Mouse (Mus musculus) bone marrow, adult 2 months (tissue): Measurements from ENCODE around the gene Mycbpap. TPM values are rescaled to one million over a fixed set of nuclear protein-coding genes. Genes with fewer than 3 reads are reported as not detected.
A peak's percentile ranks its signal among the peaks of the same experiment; 100 is the strongest.

Experiments
- H3K27ac ChIP-seq: fragments of 200-500 bp; 2 replicates; pipeline ENCODE4 v1.5.1; 2012; ENCODE audit warnings: low read depth, mild to moderate bottlenecking, control low read depth, inconsistent platforms, low read length; ENCODE audit not compliant: control insufficient read depth, poor library complexity, insufficient read depth
- H3K4me1 ChIP-seq: fragments of 200-500 bp; 2 replicates; pipeline ENCODE4 v1.6.1; 2011; ENCODE audit warnings: low read length; ENCODE audit not compliant: control insufficient read depth, insufficient read depth
- H3K4me3 ChIP-seq: fragments of 200-500 bp; replicated peaks from 2 replicates; pipeline ENCODE3; 2011; ENCODE audit warnings: mild to moderate bottlenecking, low read depth, low read length, control low read depth; ENCODE audit not compliant: control insufficient read depth
- CTCF ChIP-seq: fragments of 200-500 bp; IDR thresholded peaks from 2 replicates; pipeline ENCODE4 v1.5.1; 2011; ENCODE audit warnings: low read length, control low read depth; ENCODE audit not compliant: control insufficient read depth, insufficient read depth
- POLR2A ChIP-seq: fragments of 200-500 bp; IDR thresholded peaks from 2 replicates; pipeline ENCODE4 v1.6.1; 2011; ENCODE audit warnings: low read depth, mild to moderate bottlenecking, control low read depth, low read length, borderline replicate concordance; ENCODE audit not compliant: control insufficient read depth
- WGBS: fragments of 180-500 bp; shearing (Covaris S2); methylation state at CpG from one replicate; pipeline ENCODE4 v1.1.7; 2018; 5-methylcytosine and 5-hydroxymethylcytosine counted together
- polyA plus RNA-seq: library from polyadenylated mRNA; stranded (reverse); fragments of >200 nt; gene quantifications from 2 replicates; pipeline ENCODE4 v1.2.4, GENCODE M21; 2011; ENCODE audit warnings: low replicate concordance; ENCODE audit not compliant: missing spikeins, insufficient read depth, insufficient read length

The Mycbpap gene
- polyA plus RNA-seq, 1 experiment = not detected

- Histone ChIP-seq H3K27ac (no peak overlapping the region), H3K4me1 (0 out of 2 replicates have a peak, but pooled peaks cover under 1% of the 10 kb centered on the region), H3K4me3 (no peak overlapping the region)
- WGBS = 85% methylated on average over 11 of the region's 11 CpGs
- TF ChIP-seq CTCF (no peak), POLR2A (no peak)
Measured at GRCm38 (mm10) chr11:94461856-94462255, 59.7 kb downstream of the Mycbpap start.

GRCm38 (mm10) chr11:94457001-94457400 is 64.5 kb downstream of the Mycbpap start:
- Histone ChIP-seq H3K4me3 (no peak overlapping the region), H3K27ac (peak overlapping the region; percentile 58), H3K4me1 (0 out of 2 replicates have a peak, but pooled peaks cover 3% of the 10 kb centered on the region)
- TF ChIP-seq CTCF (no peak), POLR2A (no peak)
- WGBS = 91% methylated on average over 15 of the region's 15 CpGs

GRCm38 (mm10) chr11:94456347-94456746 is 65.2 kb downstream of the Mycbpap start:
- TF ChIP-seq CTCF (no peak), POLR2A (peak; percentile 24; the same call in 1 of the 2 replicates)
- peak overlapping the region; percentile 85 for H3K27ac ChIP-seq
- H3K4me1 ChIP-seq = 0 out of 2 replicates have a peak, but pooled peaks cover 3% of the 10 kb centered on the region
- 77% methylated on average over 3 of the region's 3 CpGs for WGBS
- H3K4me3 ChIP-seq = peak overlapping the region; percentile 60

GRCm38 (mm10) chr11:94455161-94455820 is 66.3 kb downstream of the Mycbpap start:
- peak overlapping the region; percentile 67 for H3K4me3 ChIP-seq
- 68% methylated on average over 10 of the region's 10 CpGs for WGBS
- H3K27ac ChIP-seq = 0 out of 2 replicates have a peak overlapping the region, but pooled peaks have one; percentile 3
- TF ChIP-seq POLR2A = peak; percentile 46; the same call in 1 of the 2 replicates
- no peak for TF ChIP-seq CTCF
- H3K4me1 ChIP-seq = 0 out of 2 replicates have a peak, but pooled peaks cover 3% of the 10 kb centered on the region

GRCm38 (mm10) chr11:94454756-94455155 is 66.8 kb downstream of the Mycbpap start:
- H3K4me1 ChIP-seq = 0 out of 2 replicates have a peak, but pooled peaks cover 3% of the 10 kb centered on the region
- peak overlapping the region; percentile 13 for H3K4me3 ChIP-seq
- 79% methylated on average over 5 of the region's 5 CpGs for WGBS
- TF ChIP-seq CTCF (no peak), POLR2A (no peak)
- no peak overlapping the region for H3K27ac ChIP-seq

Other genes with a start within 250 kb of the Mycbpap start
- gene Gm21885, start 239.9 kb downstream of the Mycbpap start, polyA plus RNA-seq = not detected in 2 replicates
- 172 and 213 TPM in 2 replicates for gene Luc7l3, start 199.8 kb downstream of the Mycbpap start, polyA plus RNA-seq
- gene Ankrd40, start 193.7 kb downstream of the Mycbpap start, polyA plus RNA-seq = 12.9 and 18.6 TPM in 2 replicates
- gene Abcc3, start 128.7 kb downstream of the Mycbpap start, polyA plus RNA-seq = 6.4 and 7.4 TPM in 2 replicates
- gene Cacna1g, start 47.5 kb downstream of the Mycbpap start, polyA plus RNA-seq = 13.7 and 26.8 TPM in 2 replicates
- gene Spata20, start 35.6 kb downstream of the Mycbpap start, polyA plus RNA-seq = not detected in 2 replicates
- gene Epn3, start 21.8 kb downstream of the Mycbpap start, polyA plus RNA-seq = not detected in 2 replicates
- gene Rsad1, start 27.5 kb upstream of the Mycbpap start, polyA plus RNA-seq = 1.4 and 2.3 TPM in 2 replicates
- gene Chad, start 43.3 kb upstream of the Mycbpap start, polyA plus RNA-seq = 0.97 TPM in 1 of 2 replicates, not detected in the other
- gene Acsf2, start 80.1 kb upstream of the Mycbpap start, polyA plus RNA-seq = 5.9 and 13.6 TPM in 2 replicates
- 16.6 and 26.1 TPM in 2 replicates for gene Lrrc59, start 108.0 kb upstream of the Mycbpap start, polyA plus RNA-seq
- gene Mrpl27, start 132.0 kb upstream of the Mycbpap start, polyA plus RNA-seq = 24.6 and 30.4 TPM in 2 replicates
- gene Eme1, start 132.2 kb upstream of the Mycbpap start, polyA plus RNA-seq = 9.2 and 15.3 TPM in 2 replicates
- gene Xylt2, start 155.8 kb upstream of the Mycbpap start, polyA plus RNA-seq = 6.3 and 7.4 TPM in 2 replicates
- gene Gm11541, start 182.8 kb upstream of the Mycbpap start, polyA plus RNA-seq = not detected in 2 replicates
- not detected in 2 replicates for gene Cdc34b, start 220.0 kb upstream of the Mycbpap start, polyA plus RNA-seq